Mouse (Mus musculus) heart, adult 2 months (tissue): ENCODE measurements around the gene Nabp1.

Experiments
- CTCF ChIP-seq: fragments of 200-600 bp; IDR thresholded peaks from 2 replicates; pipeline ENCODE4 v1.8.1; 2022; ENCODE audit warnings: antibody characterized with exemption, mild to moderate bottlenecking, moderate library complexity
- EP300 ChIP-seq: fragments of 200-500 bp; IDR thresholded peaks from 2 replicates; pipeline ENCODE4 v1.6.1; 2011; ENCODE audit warnings: low read depth, low read length, control low read depth; ENCODE audit not compliant: insufficient read depth
- POLR2A ChIP-seq: fragments of 200-500 bp; IDR thresholded peaks from 2 replicates; pipeline ENCODE4 v1.6.1; 2011; ENCODE audit warnings: mild to moderate bottlenecking, low read depth, low read length, control low read depth; ENCODE audit not compliant: insufficient read depth

- TF ChIP-seq CTCF (no peak), POLR2A (no peak), EP300 (no peak)
Measured at GRCm38 (mm10) chr1:51418753-51419152, 59.5 kb downstream of the Nabp1 start.
